Mouse (Mus musculus): ENCODE data around the gene Nnmt. TPM values are rescaled to one million over a fixed set of nuclear protein-coding genes. Genes with fewer than 3 reads are reported as not detected.

Gene Nnmt
- polyA plus RNA-seq, 1 experiment from 2014 or later = 7.3 TPM

DNA sequence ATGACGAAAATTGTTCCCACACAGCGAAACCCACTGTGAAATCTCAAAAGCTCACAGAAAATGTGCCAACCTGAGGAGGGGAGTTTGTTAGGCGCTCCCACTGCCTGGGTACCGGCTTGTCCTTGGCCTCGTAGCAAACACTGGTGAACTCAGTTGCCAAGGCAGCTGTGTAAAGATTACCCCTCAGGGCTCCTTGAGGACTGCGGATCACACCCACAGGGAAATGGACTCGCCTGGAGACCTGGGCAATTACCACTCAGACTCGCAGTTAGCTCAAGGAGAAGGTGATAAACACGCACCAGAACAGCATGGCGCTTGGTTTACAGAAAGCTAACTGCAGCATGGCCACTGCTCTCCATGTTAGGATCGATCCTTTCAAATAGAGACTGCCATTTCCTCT lies 8.0 kb downstream of the Nnmt start:
- Histone ChIP-seq H3K4me1 (ENCODE audit: control insufficient read depth, insufficient read depth, low read length) (no peaks in the 10 kb centered on the region), H3K4me3 (ENCODE audit: low read length) (no peak overlapping the region), H3K9me3 (replicated peaks; ENCODE audit: control insufficient read depth, low read length) (no peaks in the 10 kb centered on the region), H3K27me3 (ENCODE audit: control insufficient read depth, insufficient read depth, low read length) (peaks cover 3% of the 10 kb centered on the region; the same call in 1 of the 2 replicates), H3K4me2 (ENCODE audit: low read depth, low read length) (no peak overlapping the region), H3K27ac (ENCODE audit: low read length) (no peak overlapping the region), H3K36me3 (ENCODE audit: control insufficient read depth, insufficient read depth) (no peaks in the 10 kb centered on the region), H3K9ac (ENCODE audit: low read length) (no peak overlapping the region)
- no peak for ATAC-seq (replicated peaks; ENCODE audit: extremely low read depth, insufficient read depth, low FRiP score)
- 69% methylated on average over 11 of the region's 11 CpGs for WGBS

GRCm38 (mm10) chr9:48593915-48594314 lies 11.0 kb downstream of the Nnmt start:
- no peak for ATAC-seq (replicated peaks; ENCODE audit: extremely low read depth, insufficient read depth, low FRiP score)
- no peak overlapping the region for H3K9ac ChIP-seq (ENCODE audit: low read length)
- no peak overlapping the region for H3K27ac ChIP-seq (ENCODE audit: low read length)
- no peak overlapping the region for H3K4me3 ChIP-seq (ENCODE audit: low read length)
- no peaks in the 10 kb centered on the region for H3K9me3 ChIP-seq (replicated peaks; ENCODE audit: control insufficient read depth, low read length)
- H3K4me1 ChIP-seq (ENCODE audit: control insufficient read depth, insufficient read depth, low read length) = no peaks in the 10 kb centered on the region
- 56% methylated on average over 8 of the region's 8 CpGs for WGBS
- peaks cover 3% of the 10 kb centered on the region; the same call in 1 of the 2 replicates for H3K27me3 ChIP-seq (ENCODE audit: control insufficient read depth, insufficient read depth, low read length)
- H3K4me2 ChIP-seq (ENCODE audit: low read depth, low read length) = no peak overlapping the region
- H3K36me3 ChIP-seq (ENCODE audit: control insufficient read depth, insufficient read depth) = no peaks in the 10 kb centered on the region

DNA sequence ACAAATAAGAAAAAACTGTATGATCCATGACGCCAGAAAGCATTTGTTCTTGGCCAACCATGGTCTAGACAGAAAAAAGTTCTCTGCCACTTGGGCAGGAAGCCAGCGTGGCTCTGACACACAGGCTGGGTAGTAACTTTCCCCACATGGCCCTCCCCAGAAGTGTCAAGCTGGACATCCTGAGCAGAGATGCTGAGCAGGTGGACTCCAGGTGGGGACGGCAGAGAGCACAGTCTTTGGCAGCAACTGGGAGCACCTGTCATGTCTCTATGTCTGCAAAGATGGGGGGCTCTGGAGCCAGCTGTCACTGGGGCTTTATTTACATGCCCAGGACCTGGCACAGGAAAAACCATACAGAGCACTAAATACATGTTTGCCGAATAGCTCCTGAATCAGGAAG lies 14.3 kb downstream of the Nnmt start:
- Histone ChIP-seq H3K9me3 (replicated peaks; ENCODE audit: control insufficient read depth, low read length) (no peaks in the 10 kb centered on the region), H3K36me3 (ENCODE audit: control insufficient read depth, insufficient read depth) (no peaks in the 10 kb centered on the region), H3K4me1 (ENCODE audit: control insufficient read depth, insufficient read depth, low read length) (no peaks in the 10 kb centered on the region), H3K4me2 (ENCODE audit: low read depth, low read length) (no peak overlapping the region), H3K9ac (ENCODE audit: low read length) (no peak overlapping the region), H3K4me3 (ENCODE audit: low read length) (no peak overlapping the region), H3K27ac (ENCODE audit: low read length) (no peak overlapping the region), H3K27me3 (ENCODE audit: control insufficient read depth, insufficient read depth, low read length) (peaks cover 3% of the 10 kb centered on the region; the same call in 1 of the 2 replicates)
- WGBS = 75% methylated on average over 4 of the region's 4 CpGs
- ATAC-seq (replicated peaks; ENCODE audit: extremely low read depth, insufficient read depth, low FRiP score) = no peak

DNA sequence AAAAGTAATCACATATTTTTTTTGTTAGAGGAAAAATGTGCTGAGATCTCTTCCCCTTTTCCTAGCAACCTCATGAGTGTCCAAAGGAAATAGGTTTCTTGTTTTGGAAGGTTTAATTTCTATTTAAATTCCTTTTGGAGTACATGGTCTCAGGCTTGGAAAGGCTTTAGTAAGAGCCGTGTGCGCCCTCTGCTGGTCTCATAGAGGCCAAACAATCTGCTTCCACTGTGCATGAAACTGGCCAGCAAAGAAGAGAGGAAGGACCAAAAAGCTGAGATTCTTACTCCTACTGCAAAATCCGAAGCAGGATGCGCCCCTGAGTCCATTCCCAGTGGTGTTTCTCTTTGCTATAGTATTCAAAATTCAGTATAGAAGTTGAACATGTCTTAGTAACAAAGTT lies 18.6 kb downstream of the Nnmt start:
- Histone ChIP-seq H3K36me3 (ENCODE audit: control insufficient read depth, insufficient read depth) (no peaks in the 10 kb centered on the region), H3K4me2 (ENCODE audit: low read depth, low read length) (no peak overlapping the region), H3K4me3 (ENCODE audit: low read length) (no peak overlapping the region), H3K27me3 (ENCODE audit: control insufficient read depth, insufficient read depth, low read length) (no peaks in the 10 kb centered on the region), H3K4me1 (ENCODE audit: control insufficient read depth, insufficient read depth, low read length) (no peaks in the 10 kb centered on the region), H3K9me3 (replicated peaks; ENCODE audit: control insufficient read depth, low read length) (no peaks in the 10 kb centered on the region; the same call in 1 of the 2 replicates), H3K9ac (ENCODE audit: low read length) (no peak overlapping the region), H3K27ac (ENCODE audit: low read length) (no peak overlapping the region)
- no peak for ATAC-seq (replicated peaks; ENCODE audit: extremely low read depth, insufficient read depth, low FRiP score)
- WGBS = 3% methylated on average over 4 of the region's 4 CpGs

DNA sequence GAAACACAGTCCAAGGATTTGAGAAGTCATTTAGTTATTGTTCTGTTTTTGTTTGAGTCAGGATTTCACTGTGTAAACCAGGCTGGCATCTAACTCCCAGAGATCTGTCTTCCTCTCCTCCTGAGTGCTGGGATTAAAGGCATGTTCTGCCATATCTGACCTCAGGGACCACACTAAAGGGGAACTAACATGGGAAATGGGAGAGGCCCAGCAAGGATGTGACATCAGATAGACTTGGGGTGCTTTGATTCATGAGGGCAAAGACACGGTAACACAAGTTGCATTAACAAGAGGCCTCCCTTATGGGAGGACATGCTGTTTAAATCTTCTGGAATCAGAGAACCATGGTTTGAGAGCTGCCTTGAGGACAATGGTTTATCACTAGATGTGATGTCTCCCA lies 24.1 kb downstream of the Nnmt start:
- 67% methylated on average over 1 of the region's 1 CpGs for WGBS
- Histone ChIP-seq H3K4me1 (ENCODE audit: control insufficient read depth, insufficient read depth, low read length) (no peaks in the 10 kb centered on the region), H3K4me2 (ENCODE audit: low read depth, low read length) (no peak overlapping the region), H3K9ac (ENCODE audit: low read length) (no peak overlapping the region), H3K9me3 (replicated peaks; ENCODE audit: control insufficient read depth, low read length) (no peaks in the 10 kb centered on the region; the same call in 1 of the 2 replicates), H3K36me3 (ENCODE audit: control insufficient read depth, insufficient read depth) (no peaks in the 10 kb centered on the region), H3K27ac (ENCODE audit: low read length) (no peak overlapping the region), H3K4me3 (ENCODE audit: low read length) (no peak overlapping the region), H3K27me3 (ENCODE audit: control insufficient read depth, insufficient read depth, low read length) (no peaks in the 10 kb centered on the region)
- ATAC-seq (replicated peaks; ENCODE audit: extremely low read depth, insufficient read depth, low FRiP score) = no peak

GRCm38 (mm10) chr9:48562388-48562787 lies 42.6 kb downstream of the Nnmt start:
- Histone ChIP-seq H3K9ac (ENCODE audit: low read length) (no peak overlapping the region), H3K9me3 (replicated peaks; ENCODE audit: control insufficient read depth, low read length) (no peaks in the 10 kb centered on the region), H3K4me1 (ENCODE audit: control insufficient read depth, insufficient read depth, low read length) (no peaks in the 10 kb centered on the region), H3K27ac (ENCODE audit: low read length) (no peak overlapping the region), H3K4me3 (ENCODE audit: low read length) (no peak overlapping the region), H3K4me2 (ENCODE audit: low read depth, low read length) (no peak overlapping the region), H3K27me3 (ENCODE audit: control insufficient read depth, insufficient read depth, low read length) (no peaks in the 10 kb centered on the region), H3K36me3 (ENCODE audit: control insufficient read depth, insufficient read depth) (no peaks in the 10 kb centered on the region)
- ATAC-seq (replicated peaks; ENCODE audit: extremely low read depth, insufficient read depth, low FRiP score) = no peak
- WGBS = 76% methylated on average over 5 of the region's 5 CpGs

- H3K9me3 ChIP-seq (replicated peaks; ENCODE audit: control insufficient read depth, low read length) = no peaks in the 10 kb centered on the region
- no peak for ATAC-seq (replicated peaks; ENCODE audit: extremely low read depth, insufficient read depth, low FRiP score)
- H3K36me3 ChIP-seq (ENCODE audit: control insufficient read depth, insufficient read depth) = no peaks in the 10 kb centered on the region
- no peak overlapping the region for H3K4me2 ChIP-seq (ENCODE audit: low read depth, low read length)
- no peak overlapping the region for H3K4me3 ChIP-seq (ENCODE audit: low read length)
- H3K27ac ChIP-seq (ENCODE audit: low read length) = no peak overlapping the region
- no peak overlapping the region for H3K9ac ChIP-seq (ENCODE audit: low read length)
- H3K27me3 ChIP-seq (ENCODE audit: control insufficient read depth, insufficient read depth, low read length) = no peaks in the 10 kb centered on the region
- H3K4me1 ChIP-seq (ENCODE audit: control insufficient read depth, insufficient read depth, low read length) = no peaks in the 10 kb centered on the region
- 20% methylated on average over 4 of the region's 4 CpGs for WGBS
Measured at GRCm38 (mm10) chr9:48559482-48560139, 45.3 kb downstream of the Nnmt start.

DNA sequence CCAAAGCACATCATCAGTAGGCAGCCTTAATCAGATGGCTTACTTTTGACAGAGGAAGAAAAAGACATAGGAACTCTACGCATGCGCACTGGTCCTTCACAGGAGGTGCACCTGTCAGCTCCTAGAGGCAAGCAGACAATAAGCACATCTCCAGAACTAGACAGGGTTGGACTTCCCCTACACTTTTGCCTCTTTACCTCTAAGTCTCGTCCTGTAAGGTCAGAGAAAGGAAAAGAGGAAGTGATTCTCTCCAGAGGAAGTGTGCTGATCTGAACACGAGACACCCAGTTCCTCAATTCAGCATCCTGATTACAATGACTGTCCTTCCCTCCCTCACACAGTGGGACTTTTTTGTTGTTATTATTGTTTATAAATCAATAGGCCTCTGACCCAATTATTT lies 46.3 kb downstream of the Nnmt start:
- WGBS = 51% methylated on average over 4 of the region's 4 CpGs
- no peaks in the 10 kb centered on the region for H3K27me3 ChIP-seq (ENCODE audit: control insufficient read depth, insufficient read depth, low read length)
- no peaks in the 10 kb centered on the region for H3K9me3 ChIP-seq (replicated peaks; ENCODE audit: control insufficient read depth, low read length)
- no peak overlapping the region for H3K4me3 ChIP-seq (ENCODE audit: low read length)
- no peaks in the 10 kb centered on the region for H3K4me1 ChIP-seq (ENCODE audit: control insufficient read depth, insufficient read depth, low read length)
- H3K9ac ChIP-seq (ENCODE audit: low read length) = no peak overlapping the region
- H3K4me2 ChIP-seq (ENCODE audit: low read depth, low read length) = no peak overlapping the region
- H3K36me3 ChIP-seq (ENCODE audit: control insufficient read depth, insufficient read depth) = no peaks in the 10 kb centered on the region
- no peak overlapping the region for H3K27ac ChIP-seq (ENCODE audit: low read length)
- ATAC-seq (replicated peaks; ENCODE audit: extremely low read depth, insufficient read depth, low FRiP score) = no peak

GRCm38 (mm10) chr9:48549056-48549455 lies 55.9 kb downstream of the Nnmt start:
- WGBS = 59% methylated on average over 2 of the region's 2 CpGs
- ATAC-seq (replicated peaks; ENCODE audit: extremely low read depth, insufficient read depth, low FRiP score) = no peak

More at GRCm38 (mm10) chr9:48549056-48549455, 55.9 kb downstream of the Nnmt start:
- H3K4me1 ChIP-seq (ENCODE audit: control insufficient read depth, insufficient read depth, low read length) = no peaks in the 10 kb centered on the region
- no peak overlapping the region for H3K9ac ChIP-seq (ENCODE audit: low read length)
- H3K9me3 ChIP-seq (replicated peaks; ENCODE audit: control insufficient read depth, low read length) = no peaks in the 10 kb centered on the region
- no peak overlapping the region for H3K4me2 ChIP-seq (ENCODE audit: low read depth, low read length)
- no peaks in the 10 kb centered on the region for H3K36me3 ChIP-seq (ENCODE audit: control insufficient read depth, insufficient read depth)
- H3K4me3 ChIP-seq (ENCODE audit: low read length) = no peak overlapping the region
- H3K27ac ChIP-seq (ENCODE audit: low read length) = no peak overlapping the region
- no peaks in the 10 kb centered on the region for H3K27me3 ChIP-seq (ENCODE audit: control insufficient read depth, insufficient read depth, low read length)
